ENCODE assay signal across 9 mouse cellular contexts in genomic region chrX:166727823-166728621, GRCm38 (mm10).
DNase-seq lines count a peak whose midpoint lies in the region; ATAC-seq and TF ChIP-seq lines count a peak whose summit lies in the region.
"Had no signal": no experiment of that assay in that cellular context is flagged by ENCODE, and none has a peak within 500 bp of the region (broad histone marks: within the 10 kb centered on the region; RNA-seq: fewer than 3 reads in every experiment).

No protein-coding gene starts in this region.

- H3K9ac ChIP-seq in kidney, embryonic 16.5 days (replicated peaks; ENCODE audit: low read length): no peak overlapping the region
- no peak overlapping the region for H3K9ac ChIP-seq in kidney, embryonic 15.5 days
- H3K9ac ChIP-seq in forebrain, postnatal 0 days: no peak overlapping the region
- no peak overlapping the region for H3K9ac ChIP-seq in midbrain, embryonic 15.5 days

- ATAC-seq in kidney, embryonic 16.5 days (ENCODE audit: low FRiP score, low TSS enrichment): peak; percentile 31; the same call in 1 of the 2 replicates
- ATAC-seq in kidney, embryonic 15.5 days (replicated peaks; ENCODE audit: low FRiP score): no peak
- ATAC-seq in forebrain, postnatal 0 days: peak; percentile 51; the same call in 1 of the 2 replicates
- ATAC-seq in midbrain, embryonic 15.5 days (replicated peaks): peak; percentile 75
- ATAC-seq in monocyte, adult 5-6 weeks (replicated peaks; ENCODE audit: insufficient number of reproducible peaks, low FRiP score, low TSS enrichment, poor library complexity, severe bottlenecking): no peak
- ATAC-seq: inflammation-experienced regulatory T-cells, adult 6 months had no signal

- TF ChIP-seq CTCF in forebrain, postnatal 0 days (IDR thresholded peaks at IDR 0.05; ENCODE audit: low read depth): no peak

- DNase-seq in cerebellum, adult 9-11 months: peak; percentile 17
- no peak for DNase-seq in forebrain, postnatal 0 days
- no peak for DNase-seq in adrenal gland, postnatal 14 days
- no peak for DNase-seq in B cell, adult 2 months

- H3K27ac ChIP-seq in kidney, embryonic 16.5 days (ENCODE audit: low read length): no peak overlapping the region
- no peak overlapping the region for H3K27ac ChIP-seq in kidney, embryonic 15.5 days
- H3K27ac ChIP-seq in forebrain, postnatal 0 days (ENCODE audit: low read depth, low read length): no peak overlapping the region
- no peak overlapping the region for H3K27ac ChIP-seq in midbrain, embryonic 15.5 days

- H3K9me3 ChIP-seq in kidney, embryonic 16.5 days (ENCODE audit: low read length): no peaks in the 10 kb centered on the region
- no peaks in the 10 kb centered on the region for H3K9me3 ChIP-seq in kidney, embryonic 15.5 days (replicated peaks)
- no peaks in the 10 kb centered on the region for H3K9me3 ChIP-seq in forebrain, postnatal 0 days (ENCODE audit: low read length)
- H3K9me3 ChIP-seq in midbrain, embryonic 15.5 days: no peaks in the 10 kb centered on the region

- no peak overlapping the region for H3K4me2 ChIP-seq in kidney, embryonic 16.5 days (replicated peaks; ENCODE audit: low read depth, low read length)
- no peak overlapping the region for H3K4me2 ChIP-seq in kidney, embryonic 15.5 days
- no peak overlapping the region for H3K4me2 ChIP-seq in forebrain, postnatal 0 days (ENCODE audit: low read depth)
- H3K4me2 ChIP-seq in midbrain, embryonic 15.5 days: no peak overlapping the region

- H3K4me3 ChIP-seq in kidney, embryonic 16.5 days (ENCODE audit: low read length): no peak overlapping the region
- no peak overlapping the region for H3K4me3 ChIP-seq in kidney, embryonic 15.5 days (replicated peaks)
- no peak overlapping the region for H3K4me3 ChIP-seq in forebrain, postnatal 0 days (ENCODE audit: low read depth, low read length)
- no peak overlapping the region for H3K4me3 ChIP-seq in midbrain, embryonic 15.5 days

- 53% methylated on average over 7 of the region's 7 CpGs for WGBS in kidney, embryonic 16.5 days
- 46% methylated on average over 7 of the region's 7 CpGs for WGBS in kidney, embryonic 15.5 days
- WGBS in forebrain, postnatal 0 days: 30% methylated on average over 7 of the region's 7 CpGs
- 29% methylated on average over 7 of the region's 7 CpGs for WGBS in midbrain, embryonic 15.5 days

- H3K36me3 ChIP-seq in kidney, embryonic 16.5 days (ENCODE audit: insufficient read depth, low read length): no peaks in the 10 kb centered on the region
- H3K36me3 ChIP-seq in kidney, embryonic 15.5 days: no peaks in the 10 kb centered on the region
- no peaks in the 10 kb centered on the region for H3K36me3 ChIP-seq in forebrain, postnatal 0 days (ENCODE audit: insufficient read depth)
- H3K36me3 ChIP-seq in midbrain, embryonic 15.5 days (replicated peaks): no peaks in the 10 kb centered on the region

- H3K27me3 ChIP-seq in kidney, embryonic 16.5 days (ENCODE audit: insufficient read depth, low read length): peaks cover 5% of the 10 kb centered on the region; the same call in 1 of the 2 replicates
- H3K27me3 ChIP-seq in kidney, embryonic 15.5 days: peaks cover 40% of the 10 kb centered on the region
- H3K27me3 ChIP-seq in forebrain, postnatal 0 days (ENCODE audit: insufficient read depth, low read length): no peaks in the 10 kb centered on the region
- H3K27me3 ChIP-seq in midbrain, embryonic 15.5 days (replicated peaks): peaks cover 9% of the 10 kb centered on the region

- no peaks in the 10 kb centered on the region for H3K4me1 ChIP-seq in kidney, embryonic 16.5 days (ENCODE audit: insufficient read depth, low read length)
- H3K4me1 ChIP-seq in kidney, embryonic 15.5 days: no peaks in the 10 kb centered on the region
- H3K4me1 ChIP-seq in forebrain, postnatal 0 days (ENCODE audit: insufficient read depth): no peaks in the 10 kb centered on the region
- no peaks in the 10 kb centered on the region for H3K4me1 ChIP-seq in midbrain, embryonic 15.5 days

Comparison
In these comparisons a context has a peak if more than half of its experiments do, and no peak if none do; other contexts are left out.
1. ATAC-seq: peak in kidney, embryonic 16.5 days (single experiment), forebrain, postnatal 0 days (single experiment) and midbrain, embryonic 15.5 days (single experiment); none in kidney, embryonic 15.5 days (single experiment) and monocyte, adult 5-6 weeks (single experiment).